Mouse (Mus musculus): ENCODE results near the gene Casc3. TPM values are rescaled to one million over a fixed set of nuclear protein-coding genes. Genes with fewer than 3 reads are reported as not detected.

Casc3 gene
- polyA plus RNA-seq, 1 experiment: 3.3 TPM

- Histone ChIP-seq H3K27me3 (ENCODE audit: control insufficient read depth) (peaks cover 37% of the 10 kb centered on the region), H3K9me3 (ENCODE audit: control insufficient read depth, low read length) (no peaks in the 10 kb centered on the region), H3K4me1 (ENCODE audit: control insufficient read depth) (peaks cover 19% of the 10 kb centered on the region), H3K4me3 (replicated peaks) (no peak overlapping the region), H3K36me3 (ENCODE audit: control insufficient read depth) (peaks cover 47% of the 10 kb centered on the region)
- TF ChIP-seq GATA1 (IDR thresholded peaks at IDR 0.05; ENCODE audit: low read length): no peak
- TF ChIP-seq TAL1 (IDR thresholded peaks at IDR 0.05; ENCODE audit: low read length): no peak
Measured at GRCm38 (mm10) chr11:98835296-98835695, 30.6 kb downstream of the Casc3 start.

- Histone ChIP-seq H3K4me3 (replicated peaks) (no peak overlapping the region), H3K27me3 (ENCODE audit: control insufficient read depth) (peaks cover 42% of the 10 kb centered on the region), H3K9me3 (ENCODE audit: control insufficient read depth, low read length) (no peaks in the 10 kb centered on the region), H3K36me3 (ENCODE audit: control insufficient read depth) (peaks cover 43% of the 10 kb centered on the region), H3K4me1 (ENCODE audit: control insufficient read depth) (peaks cover 19% of the 10 kb centered on the region)
- TF ChIP-seq GATA1 (IDR thresholded peaks at IDR 0.05; ENCODE audit: low read length) (no peak), TAL1 (IDR thresholded peaks at IDR 0.05; ENCODE audit: low read length) (no peak)
Measured at GRCm38 (mm10) chr11:98835725-98836124, 31.0 kb downstream of the Casc3 start.

DNA sequence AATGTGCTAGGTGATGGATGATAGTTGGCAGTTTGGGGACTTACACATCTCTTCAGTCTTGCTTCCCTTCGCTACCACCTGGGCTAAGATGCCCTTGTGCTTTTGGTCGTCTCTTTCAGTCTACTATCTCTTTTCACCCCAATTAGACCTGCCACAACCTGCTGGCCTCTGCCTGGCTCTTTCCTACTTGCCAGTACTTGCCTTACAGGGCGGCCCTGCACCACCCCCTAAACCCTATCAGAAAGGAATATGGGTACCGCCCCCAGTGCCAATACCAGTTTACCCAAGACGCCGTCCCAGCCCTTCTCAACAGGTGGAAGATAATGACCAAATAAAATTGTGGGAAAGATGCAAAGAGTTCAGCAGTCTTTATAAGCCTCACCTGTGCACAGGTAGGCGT is 31.4 kb downstream of the Casc3 start:
- Histone ChIP-seq H3K9me3 (ENCODE audit: control insufficient read depth, low read length) (no peaks in the 10 kb centered on the region), H3K27me3 (ENCODE audit: control insufficient read depth) (peaks cover 44% of the 10 kb centered on the region), H3K4me3 (replicated peaks) (peak overlapping the region; percentile 64), H3K4me1 (ENCODE audit: control insufficient read depth) (peaks cover 19% of the 10 kb centered on the region), H3K36me3 (ENCODE audit: control insufficient read depth) (peaks cover 39% of the 10 kb centered on the region)
- TF ChIP-seq GATA1 (IDR thresholded peaks at IDR 0.05; ENCODE audit: low read length) (no peak), TAL1 (IDR thresholded peaks at IDR 0.05; ENCODE audit: low read length) (no peak)

- peak within 1 kb of the TSS; percentile 64 for H3K4me3 ChIP-seq (replicated peaks)
- TF ChIP-seq GATA1 (IDR thresholded peaks at IDR 0.05; ENCODE audit: low read length) (no peak), TAL1 (IDR thresholded peaks at IDR 0.05; ENCODE audit: low read length) (no peak)
- peaks cover 19% of the 10 kb centered on the region for H3K4me1 ChIP-seq (ENCODE audit: control insufficient read depth)
- H3K9me3 ChIP-seq (ENCODE audit: control insufficient read depth, low read length): no peaks in the 10 kb centered on the region
- H3K36me3 ChIP-seq (ENCODE audit: control insufficient read depth): peaks cover 33% of the 10 kb centered on the region
- peaks cover 44% of the 10 kb centered on the region for H3K27me3 ChIP-seq (ENCODE audit: control insufficient read depth)
Measured at GRCm38 (mm10) chr11:98836651-98837141, 32.0 kb downstream of the Casc3 start, which contains the start of gene Rapgefl1. Gene Rapgefl1, plus strand, starts transcription at chr11:98836785.

- Histone ChIP-seq H3K4me3 (replicated peaks) (peak overlapping the region; percentile 64), H3K4me1 (ENCODE audit: control insufficient read depth) (peaks cover 19% of the 10 kb centered on the region), H3K36me3 (ENCODE audit: control insufficient read depth) (peaks cover 27% of the 10 kb centered on the region), H3K9me3 (ENCODE audit: control insufficient read depth, low read length) (no peaks in the 10 kb centered on the region), H3K27me3 (ENCODE audit: control insufficient read depth) (peaks cover 44% of the 10 kb centered on the region)
- TF ChIP-seq TAL1 (IDR thresholded peaks at IDR 0.05; ENCODE audit: low read length) (no peak), GATA1 (IDR thresholded peaks at IDR 0.05; ENCODE audit: low read length) (no peak)
Measured at GRCm38 (mm10) chr11:98837231-98837704, 32.6 kb downstream of the Casc3 start.

DNA sequence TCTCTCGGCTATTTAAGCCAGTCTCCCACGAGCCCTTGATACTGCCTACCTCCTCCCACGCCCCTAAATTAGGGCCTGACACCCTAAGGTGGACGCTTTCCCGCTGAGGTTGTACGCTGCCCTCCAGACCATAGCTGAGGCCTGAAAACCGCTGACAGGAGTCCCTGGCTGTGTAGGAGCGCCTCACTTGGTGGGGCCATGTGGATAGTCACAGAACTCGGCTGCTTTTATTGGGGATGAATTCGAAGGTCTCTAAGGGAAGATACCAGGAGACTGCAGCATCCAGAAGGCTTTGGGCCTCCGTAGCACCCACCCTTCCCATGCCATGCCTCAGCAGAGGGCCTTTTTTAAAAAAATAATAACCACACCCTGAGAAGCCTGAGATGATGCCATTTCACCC is 33.2 kb downstream of the Casc3 start:
- H3K27me3 ChIP-seq (ENCODE audit: control insufficient read depth): peaks cover 44% of the 10 kb centered on the region
- H3K4me1 ChIP-seq (ENCODE audit: control insufficient read depth): peaks cover 19% of the 10 kb centered on the region
- no peaks in the 10 kb centered on the region for H3K9me3 ChIP-seq (ENCODE audit: control insufficient read depth, low read length)
- H3K4me3 ChIP-seq (replicated peaks): no peak overlapping the region
- peaks cover 21% of the 10 kb centered on the region for H3K36me3 ChIP-seq (ENCODE audit: control insufficient read depth)
- TF ChIP-seq GATA1 (IDR thresholded peaks at IDR 0.05; ENCODE audit: low read length): no peak
- TF ChIP-seq TAL1 (IDR thresholded peaks at IDR 0.05; ENCODE audit: low read length): no peak

DNA sequence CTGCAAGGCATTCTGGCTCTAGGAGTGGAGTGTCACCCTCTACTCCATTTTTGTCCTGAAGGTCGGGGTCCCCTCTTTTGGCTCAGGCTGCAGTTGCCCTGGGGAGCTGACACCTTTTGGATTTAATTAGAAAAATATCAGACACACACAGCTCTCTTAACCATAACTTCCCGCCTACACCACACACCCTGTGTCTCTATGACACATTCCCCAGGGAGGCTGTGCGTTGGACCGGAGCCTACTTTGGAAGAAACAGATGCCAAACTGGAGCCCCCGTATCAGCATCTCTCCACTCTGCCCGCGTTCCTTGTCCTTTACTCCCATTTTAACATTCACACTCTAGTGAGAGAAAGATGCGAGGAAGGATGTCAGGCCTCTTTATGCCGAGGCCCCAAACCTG is 33.8 kb downstream of the Casc3 start:
- Histone ChIP-seq H3K27me3 (ENCODE audit: control insufficient read depth) (peaks cover 44% of the 10 kb centered on the region), H3K4me1 (ENCODE audit: control insufficient read depth) (peaks cover 19% of the 10 kb centered on the region), H3K36me3 (ENCODE audit: control insufficient read depth) (peaks cover 15% of the 10 kb centered on the region), H3K9me3 (ENCODE audit: control insufficient read depth, low read length) (no peaks in the 10 kb centered on the region), H3K4me3 (replicated peaks) (no peak overlapping the region)
- no peak for TF ChIP-seq TAL1 (IDR thresholded peaks at IDR 0.05; ENCODE audit: low read length)
- TF ChIP-seq GATA1 (IDR thresholded peaks at IDR 0.05; ENCODE audit: low read length): no peak

GRCm38 (mm10) chr11:98839402-98839801 is 34.7 kb downstream of the Casc3 start:
- Histone ChIP-seq H3K4me1 (ENCODE audit: control insufficient read depth) (peaks cover 19% of the 10 kb centered on the region), H3K36me3 (ENCODE audit: control insufficient read depth) (peaks cover 6% of the 10 kb centered on the region), H3K27me3 (ENCODE audit: control insufficient read depth) (peaks cover 44% of the 10 kb centered on the region), H3K9me3 (ENCODE audit: control insufficient read depth, low read length) (no peaks in the 10 kb centered on the region), H3K4me3 (replicated peaks) (no peak overlapping the region)
- TF ChIP-seq GATA1 (IDR thresholded peaks at IDR 0.05; ENCODE audit: low read length) (no peak), TAL1 (IDR thresholded peaks at IDR 0.05; ENCODE audit: low read length) (no peak)

DNA sequence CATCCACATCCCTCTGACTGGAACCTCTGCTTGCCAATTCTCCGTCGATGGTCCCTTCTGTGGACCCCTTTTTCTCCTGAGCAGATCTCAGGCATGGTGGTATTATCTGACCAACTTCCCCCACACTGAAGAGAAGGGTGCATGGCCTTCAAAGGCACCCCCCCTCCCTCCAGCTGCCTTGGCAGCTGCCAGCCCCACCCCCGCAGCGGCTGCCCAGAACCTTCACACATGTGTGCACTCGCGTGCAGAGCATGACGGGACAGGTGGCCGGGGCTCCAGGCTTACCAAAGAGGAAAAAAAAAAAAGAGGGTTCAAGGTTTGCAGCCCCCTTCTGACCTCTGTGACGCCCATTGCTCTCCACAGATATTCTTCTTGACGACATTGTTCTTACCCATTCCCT is 35.2 kb downstream of the Casc3 start:
- peaks cover 1% of the 10 kb centered on the region for H3K36me3 ChIP-seq (ENCODE audit: control insufficient read depth)
- peaks cover 19% of the 10 kb centered on the region for H3K4me1 ChIP-seq (ENCODE audit: control insufficient read depth)
- H3K9me3 ChIP-seq (ENCODE audit: control insufficient read depth, low read length): no peaks in the 10 kb centered on the region
- peaks cover 44% of the 10 kb centered on the region for H3K27me3 ChIP-seq (ENCODE audit: control insufficient read depth)
- TF ChIP-seq TAL1 (IDR thresholded peaks at IDR 0.05; ENCODE audit: low read length) (no peak), GATA1 (IDR thresholded peaks at IDR 0.05; ENCODE audit: low read length) (no peak)
- H3K4me3 ChIP-seq (replicated peaks): no peak overlapping the region

GRCm38 (mm10) chr11:98846016-98846415 is 41.3 kb downstream of the Casc3 start:
- peaks cover 10% of the 10 kb centered on the region for H3K4me1 ChIP-seq (ENCODE audit: control insufficient read depth)
- peaks cover 23% of the 10 kb centered on the region for H3K27me3 ChIP-seq (ENCODE audit: control insufficient read depth)
- no peaks in the 10 kb centered on the region for H3K36me3 ChIP-seq (ENCODE audit: control insufficient read depth)
- no peak for TF ChIP-seq TAL1 (IDR thresholded peaks at IDR 0.05; ENCODE audit: low read length)
- TF ChIP-seq GATA1 (IDR thresholded peaks at IDR 0.05; ENCODE audit: low read length): no peak
- no peaks in the 10 kb centered on the region for H3K9me3 ChIP-seq (ENCODE audit: control insufficient read depth, low read length)
- H3K4me3 ChIP-seq (replicated peaks): no peak overlapping the region
